Mouse (Mus musculus) neutrophil, adult 5-6 weeks (primary cell): ENCODE measurements around the gene Gm8439. TPM values are rescaled to one million over a fixed set of nuclear protein-coding genes. Genes with fewer than 3 reads are reported as not detected.

Experiments
- total RNA-seq: library from RNA; stranded (forward); fragments of 200-1000 nt; gene quantifications from 2 replicates; pipeline ENCODE4 v1.2.3, GENCODE M21; 2017

Gene Gm8439
- total RNA-seq, 1 experiment from 2014 or later: not detected

Other genes with a start within 250 kb of the Gm8439 start
- 10.2 and 15.4 TPM in 2 replicates for gene Scmh1, start 183.5 kb upstream of the Gm8439 start, total RNA-seq
- 0.35 TPM in 1 of 2 replicates, not detected in the other for gene Slfnl1, start 56.5 kb upstream of the Gm8439 start, total RNA-seq
- 8.7 and 9.5 TPM in 2 replicates for gene Ctps, start 18.5 kb upstream of the Gm8439 start, total RNA-seq
- gene Cited4, start 77.8 kb downstream of the Gm8439 start, total RNA-seq: 0.74 TPM in 1 of 2 replicates, not detected in the other
- 0.12 TPM in 1 of 2 replicates, not detected in the other for gene Kcnq4, start 159.9 kb downstream of the Gm8439 start, total RNA-seq
- 91.5 TPM in 2 replicates for gene Nfyc, start 242.8 kb downstream of the Gm8439 start, total RNA-seq